Mouse (Mus musculus): ENCODE data around the gene Ppfia3. TPM values are rescaled to one million over a fixed set of nuclear protein-coding genes. Genes with fewer than 3 reads are reported as not detected.

Gene Ppfia3
- polyA plus RNA-seq, 1 experiment from 2014 or later = 7.7 TPM

- DNase-seq (ENCODE audit: low spot score, missing footprints) = peak; percentile 100
- no peaks in the 10 kb centered on the region for H3K9me3 ChIP-seq (ENCODE audit: control insufficient read depth, low read length)
- peak within 1 kb of the TSS; percentile 88 for H3K4me2 ChIP-seq
- peaks cover 2% of the 10 kb centered on the region; the same call in 1 of the 2 replicates for H3K36me3 ChIP-seq (ENCODE audit: control insufficient read depth, insufficient read depth, low read length)
- ATAC-seq (ENCODE audit: low FRiP score) = peak; percentile 97
- H3K4me3 ChIP-seq (ENCODE audit: low read depth, low read length) = peak within 1 kb of the TSS; percentile 85
- H3K27me3 ChIP-seq (ENCODE audit: control insufficient read depth, insufficient read depth, low read length) = no peaks in the 10 kb centered on the region
- WGBS = 2% methylated on average over 60 of the region's 60 CpGs
- H3K27ac ChIP-seq (ENCODE audit: low read depth, low read length) = peak within 1 kb of the TSS; percentile 98
- H3K9ac ChIP-seq (ENCODE audit: low read length) = peak within 1 kb of the TSS; percentile 94
- H3K4me1 ChIP-seq (ENCODE audit: control insufficient read depth, insufficient read depth, low read length) = peaks cover 14% of the 10 kb centered on the region
Measured at GRCm38 (mm10) chr7:45395578-45396336, 28.9 kb upstream of the Ppfia3 start, which contains the start of gene Snrnp70. Gene Snrnp70 (minus strand): TSS chr7:45395742.

- Histone ChIP-seq H3K4me1 (ENCODE audit: control insufficient read depth, insufficient read depth, low read length) (peaks cover 14% of the 10 kb centered on the region), H3K4me2 (peak overlapping the region; percentile 88), H3K4me3 (ENCODE audit: low read depth, low read length) (peak overlapping the region; percentile 85), H3K9me3 (ENCODE audit: control insufficient read depth, low read length) (no peaks in the 10 kb centered on the region), H3K27ac (ENCODE audit: low read depth, low read length) (peak overlapping the region; percentile 98), H3K9ac (ENCODE audit: low read length) (peak overlapping the region; percentile 94), H3K36me3 (ENCODE audit: control insufficient read depth, insufficient read depth, low read length) (peaks cover 6% of the 10 kb centered on the region; the same call in 1 of the 2 replicates), H3K27me3 (ENCODE audit: control insufficient read depth, insufficient read depth, low read length) (no peaks in the 10 kb centered on the region)
- WGBS = under 1% methylated on average over 19 of the region's 20 CpGs
- peak; percentile 81 for ATAC-seq (ENCODE audit: low FRiP score)
- DNase-seq (ENCODE audit: low spot score, missing footprints) = no peak
Measured at GRCm38 (mm10) chr7:45395129-45395541, 28.3 kb upstream of the Ppfia3 start.

GRCm38 (mm10) chr7:45386077-45386476, 19.3 kb upstream of the Ppfia3 start:
- H3K4me3 ChIP-seq (ENCODE audit: low read depth, low read length) = no peak overlapping the region
- no peaks in the 10 kb centered on the region for H3K27me3 ChIP-seq (ENCODE audit: control insufficient read depth, insufficient read depth, low read length)
- H3K9ac ChIP-seq (ENCODE audit: low read length) = no peak overlapping the region
- no peak overlapping the region for H3K4me2 ChIP-seq
- no peak for ATAC-seq (ENCODE audit: low FRiP score)
- no peak overlapping the region for H3K27ac ChIP-seq (ENCODE audit: low read depth, low read length)
- H3K9me3 ChIP-seq (ENCODE audit: control insufficient read depth, low read length) = no peaks in the 10 kb centered on the region
- no peaks in the 10 kb centered on the region for H3K4me1 ChIP-seq (ENCODE audit: control insufficient read depth, insufficient read depth, low read length)
- DNase-seq (ENCODE audit: low spot score, missing footprints) = no peak
- 90% methylated on average over 3 of the region's 3 CpGs for WGBS
- H3K36me3 ChIP-seq (ENCODE audit: control insufficient read depth, insufficient read depth, low read length) = peaks cover 64% of the 10 kb centered on the region

GRCm38 (mm10) chr7:45376057-45376456, 9.2 kb upstream of the Ppfia3 start:
- ATAC-seq (ENCODE audit: low FRiP score) (no peak), DNase-seq (ENCODE audit: low spot score, missing footprints) (no peak)
- H3K4me2 ChIP-seq = no peak overlapping the region
- no peaks in the 10 kb centered on the region for H3K4me1 ChIP-seq (ENCODE audit: control insufficient read depth, insufficient read depth, low read length)
- H3K27ac ChIP-seq (ENCODE audit: low read depth, low read length) = no peak overlapping the region
- no peak overlapping the region for H3K9ac ChIP-seq (ENCODE audit: low read length)
- no peaks in the 10 kb centered on the region for H3K27me3 ChIP-seq (ENCODE audit: control insufficient read depth, insufficient read depth, low read length)
- 89% methylated on average over 1 of the region's 1 CpGs for WGBS
- H3K36me3 ChIP-seq (ENCODE audit: control insufficient read depth, insufficient read depth, low read length) = peaks cover 52% of the 10 kb centered on the region
- no peaks in the 10 kb centered on the region for H3K9me3 ChIP-seq (ENCODE audit: control insufficient read depth, low read length)
- no peak overlapping the region for H3K4me3 ChIP-seq (ENCODE audit: low read depth, low read length)

- WGBS = 93% methylated on average over 8 of the region's 8 CpGs
- Histone ChIP-seq H3K27ac (ENCODE audit: low read depth, low read length) (no peak overlapping the region), H3K9me3 (ENCODE audit: control insufficient read depth, low read length) (no peaks in the 10 kb centered on the region), H3K4me3 (ENCODE audit: low read depth, low read length) (no peak overlapping the region), H3K36me3 (ENCODE audit: control insufficient read depth, insufficient read depth, low read length) (peaks cover 39% of the 10 kb centered on the region), H3K4me1 (ENCODE audit: control insufficient read depth, insufficient read depth, low read length) (peaks cover 11% of the 10 kb centered on the region), H3K4me2 (no peak overlapping the region), H3K27me3 (ENCODE audit: control insufficient read depth, insufficient read depth, low read length) (peaks cover 6% of the 10 kb centered on the region; the same call in 1 of the 2 replicates), H3K9ac (ENCODE audit: low read length) (no peak overlapping the region)
- ATAC-seq (ENCODE audit: low FRiP score) (no peak), DNase-seq (ENCODE audit: low spot score, missing footprints) (no peak)
Measured at GRCm38 (mm10) chr7:45374620-45375019, 7.8 kb upstream of the Ppfia3 start.

GRCm38 (mm10) chr7:45372371-45372770, 5.6 kb upstream of the Ppfia3 start:
- peaks cover 23% of the 10 kb centered on the region for H3K36me3 ChIP-seq (ENCODE audit: control insufficient read depth, insufficient read depth, low read length)
- no peak overlapping the region for H3K9ac ChIP-seq (ENCODE audit: low read length)
- no peaks in the 10 kb centered on the region for H3K9me3 ChIP-seq (ENCODE audit: control insufficient read depth, low read length)
- H3K4me3 ChIP-seq (ENCODE audit: low read depth, low read length) = no peak overlapping the region
- ATAC-seq (ENCODE audit: low FRiP score) (no peak), DNase-seq (ENCODE audit: low spot score, missing footprints) (no peak)
- 87% methylated on average over 5 of the region's 5 CpGs for WGBS
- H3K27me3 ChIP-seq (ENCODE audit: control insufficient read depth, insufficient read depth, low read length) = peaks cover 23% of the 10 kb centered on the region
- no peak overlapping the region for H3K4me2 ChIP-seq
- H3K4me1 ChIP-seq (ENCODE audit: control insufficient read depth, insufficient read depth, low read length) = peaks cover 17% of the 10 kb centered on the region
- no peak overlapping the region for H3K27ac ChIP-seq (ENCODE audit: low read depth, low read length)

- Histone ChIP-seq H3K9me3 (ENCODE audit: control insufficient read depth, low read length) (no peaks in the 10 kb centered on the region), H3K36me3 (ENCODE audit: control insufficient read depth, insufficient read depth, low read length) (peaks cover 11% of the 10 kb centered on the region; the same call in 1 of the 2 replicates), H3K27ac (ENCODE audit: low read depth, low read length) (no peak within 1 kb of the TSS), H3K9ac (ENCODE audit: low read length) (peak within 1 kb of the TSS; percentile 58), H3K4me2 (peak within 1 kb of the TSS; percentile 83), H3K4me3 (ENCODE audit: low read depth, low read length) (peak within 1 kb of the TSS; percentile 45), H3K4me1 (ENCODE audit: control insufficient read depth, insufficient read depth, low read length) (peaks cover 21% of the 10 kb centered on the region), H3K27me3 (ENCODE audit: control insufficient read depth, insufficient read depth, low read length) (peaks cover 23% of the 10 kb centered on the region)
- 11% methylated on average over 28 of the region's 28 CpGs for WGBS
- DNase-seq (ENCODE audit: low spot score, missing footprints) (peak; percentile 96), ATAC-seq (ENCODE audit: low FRiP score) (peak; percentile 56)
Measured at GRCm38 (mm10) chr7:45370475-45371311, 3.9 kb upstream of the Ppfia3 start, which contains the start of gene Lin7b. Gene Lin7b (minus strand): TSS chr7:45370583.

GRCm38 (mm10) chr7:45369836-45370474, 3.1 kb upstream of the Ppfia3 start:
- ATAC-seq (ENCODE audit: low FRiP score) = no peak

More at GRCm38 (mm10) chr7:45369836-45370474, 3.1 kb upstream of the Ppfia3 start:
- peak overlapping the region; percentile 83 for H3K4me2 ChIP-seq
- peak overlapping the region; percentile 58 for H3K9ac ChIP-seq (ENCODE audit: low read length)
- peaks cover 7% of the 10 kb centered on the region; the same call in 1 of the 2 replicates for H3K36me3 ChIP-seq (ENCODE audit: control insufficient read depth, insufficient read depth, low read length)
- peaks cover 28% of the 10 kb centered on the region for H3K27me3 ChIP-seq (ENCODE audit: control insufficient read depth, insufficient read depth, low read length)
- 7% methylated on average over 52 of the region's 52 CpGs for WGBS
- no peak overlapping the region for H3K27ac ChIP-seq (ENCODE audit: low read depth, low read length)
- H3K9me3 ChIP-seq (ENCODE audit: control insufficient read depth, low read length) = no peaks in the 10 kb centered on the region
- peaks cover 25% of the 10 kb centered on the region for H3K4me1 ChIP-seq (ENCODE audit: control insufficient read depth, insufficient read depth, low read length)
- no peak for DNase-seq (ENCODE audit: low spot score, missing footprints)
- peak overlapping the region; percentile 45 for H3K4me3 ChIP-seq (ENCODE audit: low read depth, low read length)
